Mouse (Mus musculus) B cell, adult 2 months (primary cell): Measurements from ENCODE around the gene 1700092M07Rik.

Experiments used
- DNase-seq, 2 experiments: peaks; one replicate each; pipeline ENCODE4 v3.0.0; 2022

1700092M07Rik gene

DNA sequence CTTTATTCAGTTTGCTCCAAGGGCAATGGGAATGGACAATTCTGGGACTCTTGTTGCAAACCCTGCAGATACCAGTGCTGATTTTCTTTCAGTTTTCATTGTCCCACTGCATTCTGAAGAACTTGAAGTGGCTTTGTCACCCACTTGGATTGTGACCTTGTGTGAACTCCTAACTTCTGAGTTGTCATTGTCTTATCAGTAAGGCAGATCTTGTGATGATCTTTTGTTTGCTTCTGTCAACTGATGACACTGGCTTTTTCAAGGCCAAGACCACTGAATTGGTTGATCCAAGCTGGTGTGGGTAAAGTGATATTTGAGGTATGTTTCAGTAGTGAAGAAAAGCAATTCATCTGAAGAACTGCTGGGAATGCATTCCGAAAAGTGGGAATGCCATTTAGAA, 4.9 kb downstream of the 1700092M07Rik start:
- DNase-seq, result no peak

DNA sequence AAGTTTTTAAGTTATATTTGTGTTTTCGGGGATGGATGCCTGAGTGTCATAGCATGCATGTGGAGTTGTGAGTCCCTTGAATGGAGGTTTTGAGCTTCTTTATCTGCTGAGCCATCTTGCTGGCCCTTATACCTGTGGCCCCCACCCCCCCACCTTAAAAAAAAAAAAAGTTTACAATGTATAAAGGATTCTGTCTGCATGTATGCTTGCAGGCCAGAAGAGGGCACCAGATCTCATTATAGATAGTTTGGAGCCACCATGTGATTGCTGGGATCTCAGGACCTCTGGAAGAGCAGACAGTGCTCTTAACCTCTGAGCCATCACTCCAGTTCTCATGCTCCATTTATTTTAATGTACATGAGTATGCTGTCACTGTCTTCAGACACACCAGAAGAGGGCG, 6.8 kb downstream of the 1700092M07Rik start:
- DNase-seq, result no peak

DNA sequence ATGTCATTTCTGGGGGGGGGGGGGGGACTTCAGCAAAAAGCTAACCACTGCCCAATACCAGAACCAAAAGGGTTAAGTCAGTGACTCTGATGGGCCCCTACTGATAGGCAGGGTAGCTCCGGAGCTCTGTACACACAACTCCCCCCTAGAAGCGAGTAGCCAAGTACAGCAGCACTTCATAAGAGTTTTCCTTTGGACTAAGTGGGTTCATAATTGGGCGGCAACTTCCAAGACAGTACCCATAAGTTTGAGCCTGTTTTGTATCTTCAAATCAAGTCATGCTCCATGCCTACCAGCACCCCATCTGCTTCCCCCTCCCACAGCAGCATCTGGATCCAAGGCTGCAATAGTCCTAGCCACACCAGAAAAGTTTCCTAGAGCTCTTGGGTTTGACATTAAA, 15.1 kb downstream of the 1700092M07Rik start:
- DNase-seq, result no peak

DNA sequence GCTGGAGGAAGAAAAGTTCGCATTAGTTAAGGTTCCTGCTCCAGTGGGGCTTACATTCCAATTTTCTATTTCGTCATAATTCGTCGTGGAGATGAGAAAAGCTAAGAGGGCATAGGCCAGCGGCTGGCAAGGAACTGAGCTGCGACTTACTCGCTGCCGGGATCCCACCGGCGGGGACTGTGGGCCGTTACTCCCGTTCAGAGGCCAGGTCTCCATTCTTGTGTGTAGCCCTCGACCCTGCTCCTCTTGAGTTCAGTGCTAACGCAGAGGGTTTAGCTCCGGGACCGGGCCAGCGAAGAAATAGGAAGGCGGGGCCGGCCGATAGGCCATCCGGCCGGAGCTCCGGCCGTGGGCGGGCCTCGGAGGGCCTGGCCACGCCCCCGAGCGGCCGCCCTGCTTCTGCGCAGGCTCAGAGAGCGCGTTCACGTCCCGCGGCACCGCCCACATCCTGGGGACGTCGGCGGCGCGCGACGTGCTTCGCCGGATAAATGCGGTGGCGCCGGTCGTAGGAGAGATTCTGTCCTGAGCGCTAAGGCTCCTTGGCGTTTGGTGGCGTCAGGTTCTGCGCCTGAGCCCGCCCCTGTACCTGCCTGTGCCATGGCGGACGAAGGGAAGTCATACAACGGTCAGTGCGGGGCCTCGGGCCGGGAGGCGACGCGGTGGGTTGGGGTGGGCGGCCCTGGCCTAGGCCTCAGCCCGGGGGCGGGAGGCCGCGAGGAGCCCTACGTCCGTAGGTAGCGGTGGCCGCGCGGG, 16.3 kb downstream of the 1700092M07Rik start, which contains the start of gene Nxf1:
TSS of gene Nxf1 (plus strand) at position 439 of the 753 bp plus-strand sequence.
- peak; percentile 94 to 95 for DNase-seq

DNA sequence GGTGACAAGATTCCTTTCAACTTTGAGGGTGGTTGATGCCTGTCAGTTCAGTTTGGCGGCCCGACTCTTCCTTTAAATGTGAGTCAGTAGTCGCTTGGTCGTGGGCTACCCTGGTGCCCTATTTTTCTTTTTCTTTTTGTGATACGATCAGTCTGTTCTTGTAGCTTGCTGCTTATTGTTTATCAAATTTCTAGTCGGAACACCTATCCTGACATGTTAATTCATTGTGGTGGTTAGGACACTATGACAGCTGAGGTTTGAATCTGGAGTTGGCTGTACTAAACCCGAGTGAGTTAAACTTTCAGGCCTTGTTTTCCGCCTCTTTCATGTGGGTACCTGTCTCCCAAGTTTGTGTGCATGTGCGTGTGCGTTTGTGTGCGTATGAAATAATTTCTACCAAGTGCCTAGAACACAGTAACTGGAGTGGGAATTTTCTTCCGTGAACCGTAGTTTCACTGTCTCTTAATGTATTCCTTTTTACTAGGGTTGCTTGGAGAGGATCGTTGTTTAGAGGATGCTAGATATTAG, 17.0 kb downstream of the 1700092M07Rik start:
- DNase-seq, result no peak

DNA sequence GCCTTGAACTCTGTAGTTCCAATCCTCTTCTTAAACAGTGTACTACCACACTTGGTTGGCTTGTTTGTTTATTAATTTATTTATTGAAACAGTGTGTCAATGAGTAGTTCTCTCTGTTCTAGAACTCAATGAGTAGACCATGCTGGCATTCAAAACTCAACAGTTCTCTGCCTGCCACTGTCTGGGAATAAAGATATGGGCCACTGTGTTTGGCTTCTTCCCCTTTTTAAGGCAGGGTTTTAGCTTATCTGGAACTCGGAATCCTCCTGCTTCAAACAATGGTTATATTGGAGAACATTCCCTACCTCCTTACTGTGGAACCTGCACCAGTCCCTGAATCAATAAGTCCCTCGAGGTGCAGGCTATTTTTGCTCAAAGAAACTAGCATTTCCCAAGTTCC, 18.4 kb downstream of the 1700092M07Rik start:
- no peak for DNase-seq

DNA sequence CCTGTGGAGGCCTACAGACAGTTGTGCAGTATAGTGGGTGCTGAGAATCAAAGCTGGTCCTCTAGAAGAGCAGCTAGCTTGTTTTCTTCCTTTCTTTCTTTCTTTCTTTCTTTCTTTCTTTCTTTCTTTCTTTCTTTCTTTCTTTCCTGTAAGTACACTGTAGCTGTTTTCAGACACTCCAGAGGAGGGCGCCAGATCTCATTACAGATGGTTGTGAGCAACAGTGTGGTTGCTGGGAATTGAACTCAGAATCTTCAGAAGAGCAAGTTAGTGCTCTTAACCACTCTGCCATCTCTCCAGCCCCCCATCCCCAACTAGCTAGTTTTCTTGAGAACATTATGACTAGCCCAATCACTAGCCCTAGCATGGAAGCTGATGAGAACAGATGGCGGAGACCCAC, 20.2 kb downstream of the 1700092M07Rik start:
- DNase-seq, result peak; percentile 40 to 48

DNA sequence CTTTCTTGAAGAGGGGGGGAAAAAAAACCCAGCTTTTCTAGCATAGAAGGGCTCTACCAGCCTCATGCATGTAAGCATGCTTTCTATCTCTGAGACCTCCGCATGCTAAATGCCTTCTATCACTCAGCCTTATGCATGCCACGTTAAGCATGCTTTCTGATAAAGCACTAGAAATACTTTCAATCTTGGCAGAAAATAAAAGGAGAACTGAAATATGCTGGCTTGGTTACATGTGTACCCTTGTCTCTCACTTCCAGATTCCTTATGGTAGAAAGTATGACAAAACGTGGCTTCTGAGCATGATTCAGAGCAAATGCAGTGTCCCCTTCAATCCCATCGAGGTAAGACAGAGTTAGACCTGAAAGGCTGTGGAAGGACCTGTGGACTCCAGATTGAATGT, 22.8 kb downstream of the 1700092M07Rik start:
- DNase-seq, result no peak

DNA sequence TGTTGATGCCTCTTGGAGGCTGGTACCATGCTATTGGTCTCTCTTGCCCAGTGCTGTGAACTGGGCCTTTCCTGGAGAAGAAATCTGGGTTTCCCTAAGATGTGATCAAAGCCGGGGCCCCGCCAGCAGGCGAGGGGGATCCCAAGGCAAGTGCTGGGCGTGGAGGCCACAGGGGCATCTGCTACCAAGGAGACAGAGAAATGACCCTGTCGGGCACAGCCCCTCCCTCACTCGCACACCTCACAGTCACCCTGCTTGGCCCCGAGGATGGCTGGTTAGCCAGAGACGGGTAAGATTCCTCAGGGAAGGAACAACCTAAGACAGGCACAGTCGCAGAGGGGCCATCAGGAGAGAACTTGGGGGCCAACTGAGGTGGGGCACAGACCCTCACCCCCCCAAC, 25.0 kb downstream of the 1700092M07Rik start:
- no peak for DNase-seq

DNA sequence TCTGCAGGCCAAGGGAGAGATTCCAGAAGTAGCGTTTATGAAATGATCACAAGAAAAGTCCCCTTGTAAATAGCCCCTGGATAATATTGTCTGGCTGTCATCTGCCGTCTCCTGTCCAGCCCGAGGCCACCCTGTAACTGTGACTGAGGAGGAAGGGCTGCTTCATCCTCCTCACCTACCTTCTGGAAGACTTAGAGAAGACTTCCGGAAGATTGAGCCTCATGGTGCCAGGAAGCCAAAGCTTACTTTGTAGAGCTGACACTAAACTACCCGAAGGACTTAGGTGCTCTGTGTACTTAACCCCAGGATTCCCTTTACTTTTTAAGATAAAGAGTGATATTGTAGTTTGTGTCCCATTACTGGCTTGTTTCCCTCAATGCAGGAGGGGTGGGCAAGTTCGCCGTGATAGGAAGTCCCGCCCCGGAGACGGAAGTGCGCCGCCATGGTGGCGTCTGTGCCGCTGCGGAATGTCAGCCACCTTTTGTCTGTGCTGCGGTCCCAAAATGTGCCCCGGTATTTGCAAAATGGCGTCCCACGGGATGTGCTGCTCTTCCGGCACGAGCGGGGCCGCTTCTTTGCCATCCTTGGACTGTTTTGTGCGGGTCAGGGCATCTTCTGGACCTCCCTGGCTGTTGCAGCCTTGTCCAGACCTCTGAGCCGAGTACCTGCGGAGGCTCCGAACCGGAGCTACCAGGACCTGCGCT, 30.2 kb downstream of the 1700092M07Rik start, which contains the start of gene Tmem223:
TSS of gene Tmem223 (plus strand) at position 430 of the 704 bp plus-strand sequence.
- DNase-seq, result peak; percentile 88 to 89

DNA sequence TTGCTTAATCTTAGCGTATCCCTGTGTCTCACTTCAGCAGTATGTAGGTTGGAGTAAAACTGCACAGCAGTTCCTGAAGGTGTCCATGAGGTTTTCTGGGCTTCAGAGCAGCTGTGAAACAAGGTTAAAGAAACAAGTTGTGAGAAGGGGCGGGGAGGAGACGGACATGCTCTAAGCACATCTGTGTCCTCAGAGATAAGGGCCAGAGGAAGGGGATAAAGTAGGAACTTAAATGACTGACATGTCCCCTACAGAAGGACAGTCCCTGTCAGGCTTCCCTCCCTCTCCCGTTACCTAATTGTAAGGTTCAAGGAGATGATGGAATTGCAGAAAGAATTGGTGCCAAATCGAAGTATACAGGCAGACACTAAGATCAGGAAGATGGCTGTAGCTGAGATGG, 32.5 kb downstream of the 1700092M07Rik start:
- DNase-seq, result no peak

DNA sequence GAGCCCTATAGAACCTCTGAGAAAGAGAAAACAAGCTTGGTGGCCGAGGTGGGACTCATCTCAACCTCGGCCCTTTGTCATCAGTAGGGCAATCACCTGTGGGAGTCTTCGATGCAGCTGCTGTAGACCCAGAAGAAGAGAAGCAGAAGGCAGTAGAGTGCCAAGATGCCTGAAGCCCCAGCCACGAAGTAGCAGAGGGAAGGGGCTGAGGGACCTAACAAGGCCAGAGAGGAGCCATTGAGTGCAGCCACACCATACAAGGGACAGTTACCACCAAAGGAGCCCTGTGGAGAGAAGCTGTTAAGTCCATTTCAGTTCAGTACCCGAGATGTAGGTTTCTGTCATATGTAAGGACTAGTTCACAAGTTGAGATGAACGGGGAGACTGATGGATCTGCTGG, 32.9 kb downstream of the 1700092M07Rik start:
- no peak for DNase-seq

DNA sequence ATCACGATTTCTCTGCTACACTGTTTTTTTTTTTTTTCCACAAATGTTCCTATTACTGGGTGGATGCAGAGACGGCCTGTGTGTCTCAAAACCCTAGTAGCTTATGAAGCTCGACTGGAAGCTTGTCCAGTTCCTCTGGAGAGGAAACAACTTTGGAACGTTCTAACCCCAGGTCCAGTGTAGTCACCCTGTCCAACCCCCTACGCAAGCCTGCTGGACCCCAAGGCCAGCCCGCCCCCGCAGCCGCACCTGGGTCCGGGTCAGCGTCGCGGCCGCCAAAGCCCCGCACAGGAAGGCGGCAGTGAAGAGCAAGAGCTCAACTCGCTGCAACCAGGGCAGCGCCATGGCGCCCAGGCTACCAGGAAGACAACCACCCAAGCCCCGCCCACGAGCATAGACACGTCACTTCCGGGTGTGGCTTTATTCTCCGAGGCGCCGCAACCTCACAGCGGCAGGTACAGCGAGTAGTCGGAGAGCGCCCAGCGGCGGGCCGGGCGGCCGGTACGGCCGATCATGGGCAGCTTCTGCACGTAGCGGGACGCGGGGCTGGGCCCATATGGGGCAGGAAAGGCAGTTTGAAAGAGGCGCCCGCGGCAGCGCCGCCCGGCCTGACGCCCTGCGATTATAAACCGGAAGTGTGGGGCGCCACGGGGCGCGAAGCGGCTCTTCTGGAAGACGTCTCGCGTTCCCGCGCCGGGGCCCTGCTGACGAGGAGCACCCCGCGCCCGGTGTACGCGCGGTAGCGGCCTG, 33.7 kb downstream of the 1700092M07Rik start, which contains the start of gene Tmem179b:
TSS of gene Tmem179b (minus strand) at position 382 of the 750 bp plus-strand sequence.
- peak; percentile 99 for DNase-seq

DNA sequence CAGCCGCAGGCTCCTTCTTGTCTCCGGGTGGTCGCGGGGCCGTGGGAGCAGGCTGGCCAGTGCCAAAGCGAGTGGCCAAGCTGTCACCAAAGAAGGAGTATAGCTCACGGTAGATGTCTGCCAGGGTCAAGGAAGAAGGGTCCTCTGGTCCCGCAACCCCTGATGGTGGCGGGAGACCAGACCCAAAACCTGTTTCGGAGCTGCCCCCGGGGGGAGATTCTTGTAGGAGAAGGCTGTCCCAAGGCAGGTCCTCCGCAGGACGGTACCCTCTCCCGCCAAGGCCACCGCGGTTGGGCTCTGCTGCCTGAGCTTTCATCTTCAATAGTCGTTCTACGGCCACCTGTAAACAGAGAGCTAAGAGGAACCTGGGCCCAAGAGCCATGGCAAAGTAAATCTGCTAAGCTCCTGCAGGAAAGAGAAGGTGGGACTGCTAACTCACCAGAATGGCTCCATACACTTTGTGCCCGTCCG, 34.5 kb downstream of the 1700092M07Rik start:
- no peak for DNase-seq

DNA sequence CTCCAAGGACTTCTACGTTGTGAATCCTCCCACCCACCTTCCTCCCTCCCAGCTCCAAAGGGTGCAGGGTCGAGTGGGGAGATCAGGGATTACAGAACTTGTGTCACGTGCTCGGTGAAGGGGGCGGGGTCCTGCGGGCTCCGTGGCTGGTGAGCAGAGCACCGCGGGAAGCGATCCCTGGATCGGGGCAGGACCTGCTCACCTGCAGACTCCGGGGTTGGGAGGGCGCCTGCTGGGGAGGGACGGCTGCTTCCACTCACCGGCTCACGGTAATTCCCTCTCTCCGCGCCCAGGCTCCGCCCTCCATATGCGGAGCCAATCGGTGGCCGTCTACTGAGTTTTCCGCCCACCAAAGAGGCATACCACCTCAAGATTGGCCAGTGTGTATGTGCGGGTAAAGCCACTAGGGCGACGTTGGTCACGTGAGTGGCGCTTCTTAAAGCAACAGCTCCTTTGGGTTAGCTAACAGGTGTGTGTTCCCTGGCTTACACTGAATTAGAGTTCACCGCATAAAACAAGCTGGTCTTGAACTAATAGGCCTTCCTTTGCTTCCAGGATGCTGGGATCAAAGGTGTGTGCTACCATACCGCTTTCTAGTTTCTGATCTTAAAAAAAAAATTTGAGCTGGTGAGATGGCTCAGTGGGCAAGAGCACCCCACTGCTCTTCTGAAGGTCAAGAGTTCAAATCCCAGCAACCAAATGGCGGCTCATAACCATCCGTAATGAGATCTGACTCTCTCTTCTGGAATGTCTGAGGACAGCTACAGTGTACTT, 45.7 kb downstream of the 1700092M07Rik start, which contains the start of gene Taf6l:
TSS of gene Taf6l (minus strand) at position 410 of the 774 bp plus-strand sequence.
- DNase-seq, result peak; percentile 86 to 90

DNA sequence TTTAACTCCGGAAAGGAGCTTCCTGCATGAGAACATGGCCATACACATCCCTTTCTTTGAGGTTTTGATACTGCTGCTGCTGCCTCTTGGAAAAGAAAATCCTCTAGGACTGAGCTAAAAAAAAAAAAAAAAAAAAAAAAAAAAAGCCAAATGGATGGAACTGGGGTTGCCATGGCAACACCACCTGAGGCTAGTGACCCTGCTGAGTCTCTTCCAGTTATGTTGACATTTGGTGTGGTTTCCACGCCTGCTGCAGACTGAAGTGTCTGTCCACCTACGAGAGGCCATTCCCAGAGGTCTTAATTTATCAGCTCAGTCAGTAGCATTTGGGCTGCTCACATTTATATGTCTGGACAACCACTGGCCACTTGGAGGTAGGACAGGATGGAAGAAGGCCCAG, 48.0 kb downstream of the 1700092M07Rik start:
- DNase-seq, result no peak

DNA sequence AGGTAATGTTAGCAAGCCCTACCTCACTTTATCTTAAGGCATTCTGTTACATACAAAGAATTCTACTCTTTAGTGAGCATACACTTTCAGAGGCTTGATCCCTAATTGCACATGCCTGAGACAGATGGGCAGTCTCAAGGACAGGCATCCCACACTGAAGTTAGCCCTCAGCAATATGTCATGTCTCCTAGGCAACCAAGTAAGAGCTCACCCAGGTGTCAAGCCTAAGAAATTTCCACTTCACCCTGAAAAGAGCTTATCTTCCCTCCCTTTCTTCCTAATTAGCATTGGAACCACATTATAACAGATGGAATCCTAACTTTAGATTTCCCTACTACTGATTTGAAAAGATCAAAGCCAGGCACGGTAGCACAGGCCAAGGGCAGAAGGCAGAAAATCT, 48.7 kb downstream of the 1700092M07Rik start:
- no peak for DNase-seq

DNA sequence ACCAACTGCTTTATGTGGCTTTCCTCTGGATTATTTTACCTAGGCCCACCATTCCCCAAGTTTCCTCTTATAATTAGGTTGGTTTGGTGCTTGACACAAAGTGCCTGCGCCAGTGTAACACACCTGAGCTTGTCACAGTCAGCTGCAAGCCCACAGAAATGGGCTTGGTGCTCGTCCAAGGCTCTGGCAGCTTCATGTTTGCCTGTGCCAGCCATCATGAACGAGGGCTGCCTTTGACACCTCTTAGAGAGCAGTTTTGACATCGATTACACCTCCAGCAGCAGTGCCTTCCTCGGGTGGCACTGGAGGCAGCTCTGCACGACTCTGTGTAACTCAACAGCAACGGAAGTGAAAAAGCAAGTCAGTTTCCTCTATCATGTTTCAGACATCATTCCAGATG, 49.7 kb downstream of the 1700092M07Rik start:
- no peak for DNase-seq
